Mouse (Mus musculus) MN1 (cell line): ENCODE results near the gene Ly86.
A peak's percentile ranks its signal among the peaks of the same experiment; 100 is the strongest.

Source experiments
- DNase-seq: peaks from one replicate; pipeline ENCODE4 v3.0.0-alpha.2; 2016; ENCODE audit warnings: low spot score

Ly86 gene

DNA sequence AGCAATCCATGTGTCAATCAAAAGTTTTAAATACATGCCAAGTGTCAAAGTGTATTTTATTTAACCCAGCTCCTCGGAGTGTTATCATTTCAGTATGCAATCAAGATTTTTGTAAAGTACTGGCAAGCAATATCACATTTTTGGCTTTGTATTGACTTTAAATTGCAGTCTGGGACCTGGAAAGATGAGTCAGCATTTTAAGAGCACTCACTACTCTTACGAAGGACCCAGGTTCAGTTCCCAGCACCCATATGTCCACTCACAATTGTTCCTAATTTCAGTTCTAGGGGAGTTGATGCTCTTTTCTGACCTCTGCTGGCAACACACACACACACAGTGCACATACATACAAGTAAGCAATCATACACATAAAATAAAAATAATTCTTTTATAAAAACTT lies 86.7 kb downstream of the Ly86 start:
- no peak for DNase-seq

DNA sequence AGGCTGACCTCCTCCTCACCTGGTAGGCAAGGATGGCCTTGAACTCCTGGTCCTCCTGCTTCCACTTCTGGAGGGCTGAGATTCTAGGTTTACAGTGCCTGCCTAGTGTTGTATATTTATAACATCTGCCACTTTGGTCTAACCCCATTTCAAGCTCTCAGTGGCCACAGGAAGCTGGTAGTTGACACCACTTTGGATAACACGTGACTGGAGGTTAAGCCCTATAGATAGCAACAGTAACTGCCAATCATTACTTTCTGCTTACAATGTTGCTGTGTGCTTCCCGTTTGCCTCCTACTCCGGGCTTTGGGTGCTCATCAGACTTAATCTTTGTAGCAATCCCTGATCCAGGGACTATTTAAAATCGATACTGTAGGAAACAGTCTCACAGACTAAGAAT lies 87.6 kb downstream of the Ly86 start:
- DNase-seq = no peak

DNA sequence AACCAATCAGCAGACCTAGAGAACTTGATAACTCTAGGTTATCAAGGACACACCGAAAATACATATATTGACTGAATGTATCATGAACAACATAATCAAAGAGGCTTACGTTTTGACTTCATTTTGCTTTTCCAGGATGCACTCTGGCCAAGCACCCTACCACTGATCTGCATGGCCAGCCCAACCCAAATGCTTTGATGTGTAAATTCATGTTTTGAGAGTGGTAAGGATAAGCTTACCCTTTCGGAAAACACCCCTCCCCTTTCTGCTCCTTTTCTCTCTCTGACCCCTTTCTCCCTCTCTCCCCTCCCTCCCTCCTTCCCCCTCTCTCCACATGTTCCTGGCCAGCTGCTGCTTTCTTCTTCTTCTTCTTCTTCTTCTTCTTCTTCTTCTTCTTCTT lies 88.1 kb downstream of the Ly86 start:
- DNase-seq = no peak

DNA sequence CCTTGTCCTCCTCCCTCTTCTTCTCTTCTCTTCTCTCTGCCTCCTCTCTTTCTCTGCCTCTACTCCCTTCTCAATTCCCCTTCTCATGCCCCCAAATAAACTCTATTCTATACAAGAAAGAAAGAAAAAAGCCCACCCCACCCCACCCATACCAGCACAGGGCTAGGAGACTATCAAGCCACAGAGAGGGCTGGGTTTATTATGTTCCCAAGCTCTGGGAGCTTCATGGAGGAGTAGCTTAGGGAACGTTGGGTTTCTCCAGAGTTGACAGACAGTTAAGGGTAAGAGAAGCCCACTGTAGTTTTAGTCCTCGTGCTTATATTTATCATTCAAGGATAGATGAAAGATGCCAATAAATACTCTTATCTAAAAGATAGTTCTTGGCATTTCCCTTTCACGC lies 88.7 kb downstream of the Ly86 start:
- no peak for DNase-seq

DNA sequence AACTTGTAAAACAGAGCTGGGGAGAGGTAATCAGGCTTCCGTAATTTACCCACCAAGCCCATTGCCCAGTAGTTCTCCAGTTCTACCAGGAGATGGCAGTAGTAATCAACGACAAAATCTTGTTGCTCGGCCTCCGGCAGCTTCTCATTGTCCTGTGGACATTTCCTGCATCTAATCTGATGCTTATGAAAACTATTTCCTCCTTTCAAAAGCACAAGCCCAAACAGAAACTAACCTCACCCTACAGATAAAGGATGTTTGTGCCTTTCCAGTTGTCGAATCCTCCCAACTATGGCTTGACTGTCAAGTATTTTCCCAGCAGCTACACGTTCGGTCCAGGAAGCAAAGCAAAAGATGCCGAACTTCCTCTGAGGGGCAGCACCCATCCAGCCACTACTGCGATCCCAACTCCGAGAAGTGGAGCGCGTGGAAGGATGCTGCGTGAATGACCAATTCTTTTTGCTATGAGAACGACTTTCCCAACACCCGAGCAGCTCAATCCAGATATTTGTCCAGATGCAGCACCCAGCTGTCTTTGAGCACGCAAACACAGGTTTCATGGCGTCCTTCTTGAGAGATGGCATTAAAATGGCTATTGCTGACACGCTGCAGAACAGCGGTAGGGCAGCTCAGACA lies 89.2 kb downstream of the Ly86 start:
- DNase-seq = peak; percentile 79

DNA sequence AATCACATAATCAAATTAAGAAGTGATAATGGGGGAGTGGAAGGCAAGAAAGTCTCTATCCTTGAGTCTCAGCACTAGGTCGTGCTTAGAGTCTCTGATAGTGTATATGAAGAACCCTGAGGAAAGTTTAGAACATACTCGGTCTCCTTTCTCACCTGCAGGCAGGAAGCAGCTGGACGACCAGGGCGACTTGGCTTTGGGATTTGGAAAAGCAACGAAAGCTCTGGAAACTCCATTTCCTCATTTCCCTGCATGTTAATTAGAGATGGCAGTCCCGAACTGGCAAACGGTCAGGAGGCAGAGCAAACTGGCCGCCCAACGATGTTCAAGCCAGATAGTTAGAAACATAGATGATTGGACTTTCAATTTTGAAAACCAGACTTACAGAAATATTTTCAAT lies 89.8 kb downstream of the Ly86 start:
- DNase-seq = no peak

DNA sequence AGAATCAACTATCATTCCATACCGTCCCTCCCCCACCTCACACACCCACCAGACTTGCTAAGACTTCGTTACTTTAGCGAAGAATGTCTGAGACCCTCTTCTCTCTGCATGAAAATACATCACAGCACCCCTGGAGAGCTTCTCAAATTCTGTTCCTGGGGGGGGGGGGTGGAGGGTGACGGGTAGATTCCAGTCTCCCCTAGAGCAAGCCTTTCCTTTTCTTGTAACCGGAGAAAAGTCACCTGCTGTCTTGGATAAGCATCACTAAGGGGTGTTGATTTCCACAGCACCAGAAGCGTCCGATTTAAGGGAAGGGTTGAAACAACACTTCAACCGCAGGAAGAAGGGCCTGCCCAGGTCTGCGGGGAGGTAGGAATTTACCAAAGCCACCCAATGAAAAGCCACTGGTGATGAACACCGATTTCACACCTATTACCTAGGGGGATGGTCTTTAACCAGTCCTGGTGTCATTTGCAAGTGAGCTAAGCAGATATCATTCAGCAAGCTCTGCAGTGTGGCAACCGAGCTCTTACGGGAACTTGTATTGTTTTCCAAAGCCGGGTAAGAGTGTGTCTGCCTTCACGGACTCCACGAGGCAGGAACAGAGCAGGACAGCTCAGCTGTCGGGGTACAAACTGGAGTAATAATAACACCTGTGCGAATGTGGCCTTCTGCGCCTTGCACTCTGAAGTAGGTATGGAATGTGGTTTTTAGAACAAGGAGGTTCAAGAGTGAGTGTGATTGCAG lies 91.4 kb downstream of the Ly86 start:
- no peak for DNase-seq

DNA sequence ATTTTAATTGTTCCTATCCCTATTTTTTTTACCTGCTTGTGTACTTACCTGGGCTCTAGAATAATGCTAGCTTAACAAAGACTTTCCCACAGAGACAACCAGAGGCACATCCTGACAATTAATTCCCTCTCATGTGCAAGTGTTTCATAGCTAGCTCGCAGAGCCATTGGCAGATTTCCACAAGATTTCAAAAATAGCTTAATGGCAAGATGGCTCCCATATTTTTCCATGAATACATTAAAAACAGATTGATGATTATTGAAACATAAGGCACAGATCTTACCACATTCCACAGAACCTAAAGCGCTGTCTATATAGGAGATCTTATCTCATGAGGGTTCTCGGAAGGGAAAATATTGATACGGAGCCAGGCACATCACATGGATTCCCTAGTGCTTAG lies 93.8 kb downstream of the Ly86 start:
- no peak for DNase-seq

DNA sequence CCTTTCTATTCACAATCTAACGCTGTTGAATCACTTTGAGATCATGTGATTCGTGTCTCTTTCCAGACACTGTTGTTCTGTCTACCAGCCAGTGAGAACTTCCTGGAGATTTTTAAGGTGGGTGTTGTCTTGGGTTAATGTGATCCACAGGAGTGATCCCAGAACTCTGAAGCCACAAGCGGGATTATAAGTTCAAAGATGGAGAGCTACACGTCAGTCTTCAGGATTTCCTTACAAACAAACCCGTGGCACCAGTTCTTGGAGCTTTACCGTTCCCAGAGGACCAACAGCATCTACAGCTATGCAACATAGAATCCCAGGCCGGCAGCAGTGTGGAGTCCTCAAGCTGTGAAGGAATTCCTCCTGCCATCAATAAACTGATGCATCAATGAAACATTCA lies 94.5 kb downstream of the Ly86 start:
- no peak for DNase-seq

DNA sequence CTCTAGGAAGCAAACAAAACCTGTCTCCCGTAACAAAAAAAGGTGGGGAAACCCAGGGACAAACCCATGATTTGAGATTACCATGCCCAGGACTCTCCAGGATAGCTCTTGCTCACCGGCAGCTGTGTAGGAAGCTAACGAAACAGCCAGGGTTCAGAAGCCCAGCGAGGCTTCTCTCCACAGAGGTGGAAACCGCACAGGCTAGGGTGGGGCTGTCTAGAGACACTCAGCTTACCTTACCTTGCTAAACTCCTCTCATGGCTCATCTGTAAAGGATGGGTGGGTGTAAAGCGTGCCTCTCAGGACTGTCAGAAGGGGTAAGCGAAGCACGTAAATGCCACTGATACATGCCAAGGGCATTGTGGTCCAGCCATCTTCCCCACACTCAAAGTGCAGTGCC lies 94.9 kb downstream of the Ly86 start:
- no peak for DNase-seq

DNA sequence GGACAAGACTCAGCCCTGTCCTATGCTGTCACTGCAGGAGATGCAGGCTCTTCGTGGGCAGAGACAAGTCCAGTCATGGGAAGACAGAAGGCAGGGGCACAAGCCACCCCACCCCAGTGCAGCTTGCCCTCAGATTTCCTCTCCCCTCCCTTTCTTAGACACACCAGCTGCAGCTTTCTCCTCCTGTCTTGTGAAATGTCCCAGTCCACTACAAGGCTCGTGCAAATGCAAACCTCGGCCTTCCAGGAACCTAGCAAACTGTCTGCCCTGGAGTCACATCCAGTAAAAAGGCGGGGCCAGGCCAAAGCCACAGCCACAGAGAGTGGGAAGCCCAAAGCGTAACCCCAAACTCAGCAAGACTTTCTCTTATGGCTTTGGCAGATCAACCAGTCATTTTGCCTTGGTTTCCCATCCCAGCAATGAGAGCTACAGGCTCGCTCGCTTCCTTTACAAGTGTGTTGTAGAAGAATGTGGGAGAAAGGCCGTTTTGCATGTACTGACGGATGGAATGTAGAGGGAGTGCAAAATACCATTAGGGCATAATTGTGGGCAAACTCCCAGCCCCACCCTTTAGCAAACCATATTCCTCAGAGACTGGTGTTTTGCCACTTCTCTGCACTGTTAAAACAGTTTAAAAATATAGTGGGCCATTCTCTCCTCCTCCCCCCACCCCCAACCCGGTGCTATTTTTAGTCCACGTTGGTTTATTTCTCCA lies 95.7 kb downstream of the Ly86 start:
- DNase-seq = no peak

DNA sequence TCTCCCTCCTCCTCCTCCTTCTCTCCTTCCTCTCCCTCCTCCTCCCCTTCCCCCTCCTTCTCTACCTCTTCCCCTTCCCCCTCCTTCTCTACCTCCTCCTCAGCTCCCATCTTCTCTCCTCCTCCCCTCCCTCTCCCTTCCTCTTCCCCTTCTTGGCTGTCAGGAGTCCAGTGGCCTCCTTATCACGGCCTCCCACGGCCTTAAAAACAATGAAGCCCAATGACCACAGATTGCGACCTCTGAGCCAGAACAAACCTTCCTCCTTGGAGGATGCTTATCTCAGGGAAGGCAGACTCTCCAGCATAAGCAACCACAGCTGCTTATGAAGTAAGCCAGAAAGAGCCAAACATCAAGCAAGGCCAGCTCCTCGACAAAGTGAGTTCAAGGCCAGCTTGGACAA lies 97.0 kb downstream of the Ly86 start:
- DNase-seq = no peak

DNA sequence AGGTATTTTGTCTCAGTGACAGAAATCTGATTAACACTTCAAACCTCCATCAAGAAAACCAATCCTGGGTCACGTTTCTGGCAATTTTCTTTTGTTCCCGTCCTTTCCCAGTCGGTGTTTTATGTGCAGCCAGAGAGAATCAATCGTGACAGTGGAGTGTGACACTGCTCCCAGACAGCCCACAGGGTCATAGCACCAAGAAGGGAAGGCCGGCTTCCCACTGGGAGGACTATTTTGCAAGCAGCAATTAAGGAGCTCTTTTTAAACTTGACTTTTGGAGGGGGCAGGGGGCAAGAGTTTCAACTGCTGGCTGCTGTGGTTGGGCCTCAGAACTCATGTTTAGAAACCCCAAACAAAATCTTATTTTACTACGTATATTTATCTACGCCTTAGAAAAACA lies 97.5 kb downstream of the Ly86 start:
- DNase-seq = no peak

DNA sequence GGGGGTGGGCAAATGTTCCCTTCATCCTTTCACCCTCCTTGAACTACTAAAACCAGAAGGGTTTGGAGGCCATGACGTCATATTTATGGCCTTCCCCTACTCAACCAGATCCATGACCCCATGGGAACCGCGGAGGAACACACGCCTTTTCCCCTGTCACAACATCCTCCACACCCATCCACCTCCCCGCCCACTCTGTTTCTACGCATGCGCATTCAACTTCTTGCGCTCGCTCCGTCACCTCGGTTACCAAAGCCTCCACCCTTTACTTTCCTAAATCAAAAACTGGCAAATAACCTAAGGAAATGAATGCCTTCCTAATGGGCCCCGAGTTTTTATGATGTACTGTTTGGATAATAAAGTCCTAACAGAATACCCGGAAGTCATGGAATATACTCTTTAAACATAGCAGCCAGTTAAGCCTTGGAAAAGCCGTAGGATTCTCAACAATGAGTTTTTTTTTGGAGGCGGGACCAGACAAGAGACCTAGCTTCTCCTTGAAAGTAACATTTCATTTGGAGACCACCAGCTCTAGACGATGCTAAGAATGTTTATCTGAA lies 101.8 kb downstream of the Ly86 start:
- no peak for DNase-seq

DNA sequence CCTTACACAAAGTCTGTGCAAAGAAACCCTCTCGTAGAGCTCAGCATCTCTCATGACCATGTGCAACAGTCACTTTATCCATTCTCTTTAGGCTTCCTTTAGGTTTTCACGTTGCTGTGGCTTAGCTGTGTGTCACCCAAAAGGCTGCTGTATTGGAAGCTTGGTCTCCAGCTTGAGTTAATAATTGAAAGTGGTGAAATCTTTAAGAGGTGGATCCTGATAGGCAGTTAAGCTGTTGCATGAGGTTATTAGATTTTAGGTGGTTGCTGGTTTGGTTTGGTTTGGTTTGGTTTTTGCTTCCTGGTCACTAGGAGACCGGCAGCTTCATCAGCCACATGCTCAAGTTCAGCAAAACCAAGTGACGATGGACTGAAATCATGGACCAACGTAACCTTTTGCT lies 106.0 kb downstream of the Ly86 start:
- no peak for DNase-seq

DNA sequence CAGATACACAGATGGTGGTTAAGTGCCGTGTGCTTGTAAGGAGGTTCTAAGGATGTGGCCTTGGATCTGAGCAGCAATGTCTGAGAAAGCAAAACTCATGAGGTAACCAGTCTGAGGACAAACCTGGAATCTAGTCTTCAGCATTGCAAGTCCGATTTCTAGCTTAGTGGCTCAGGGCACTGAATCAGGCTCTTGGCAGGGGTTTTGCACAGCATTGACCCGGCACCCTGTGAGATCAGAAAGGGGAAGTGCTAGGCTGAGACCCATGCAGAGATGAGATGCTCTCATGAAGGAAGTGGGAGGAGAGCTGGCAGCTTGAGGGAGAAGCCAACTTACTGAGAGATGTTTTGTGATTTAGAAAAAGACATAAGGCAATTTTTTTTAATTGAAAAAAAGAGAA lies 106.5 kb downstream of the Ly86 start:
- DNase-seq = peak; percentile 24

DNA sequence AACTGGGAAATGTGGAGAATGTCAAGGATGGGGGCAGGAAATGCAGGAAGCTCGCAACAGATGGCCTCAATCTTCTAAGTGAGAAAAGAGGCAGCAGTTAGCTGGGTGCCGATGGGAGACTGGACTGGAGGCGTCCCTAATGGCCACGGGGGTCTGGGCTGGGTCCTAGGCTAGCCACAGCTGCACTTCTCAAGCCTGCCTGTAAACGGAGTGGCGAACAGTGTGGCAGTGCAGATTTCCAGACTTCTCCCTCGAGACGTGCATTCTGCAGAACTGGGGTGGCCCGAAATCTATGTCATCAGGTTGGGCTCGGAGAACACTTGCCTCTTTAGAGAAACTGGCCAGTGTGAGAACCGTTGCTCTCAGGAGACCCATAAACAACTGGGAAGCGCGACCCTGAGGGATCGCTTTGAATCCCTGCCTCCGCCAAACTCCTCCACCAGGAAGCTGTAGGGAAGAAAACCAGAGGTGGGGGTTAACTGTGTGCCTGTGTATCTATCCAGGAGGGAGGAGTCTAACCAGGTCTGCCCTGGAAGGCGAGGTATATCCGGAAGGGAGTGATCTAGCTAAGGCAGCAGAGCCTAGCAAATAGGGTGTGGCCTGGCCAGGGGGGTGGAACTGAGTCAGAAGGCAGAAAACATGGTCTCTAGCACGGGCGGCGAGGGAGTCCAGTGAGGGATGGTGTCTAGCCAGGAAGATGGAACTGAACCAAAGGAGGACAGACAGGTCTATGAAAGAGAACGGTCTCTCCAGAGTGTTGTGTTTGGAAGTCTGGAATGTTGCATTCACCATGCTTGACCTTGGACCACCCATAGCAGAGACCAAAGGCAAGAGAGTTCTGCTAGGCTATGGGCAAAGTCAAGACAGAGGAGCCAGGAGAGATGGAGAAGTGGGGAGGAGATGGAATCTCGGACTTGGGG lies 107.3 kb downstream of the Ly86 start:
- DNase-seq = peak; percentile 81

DNA sequence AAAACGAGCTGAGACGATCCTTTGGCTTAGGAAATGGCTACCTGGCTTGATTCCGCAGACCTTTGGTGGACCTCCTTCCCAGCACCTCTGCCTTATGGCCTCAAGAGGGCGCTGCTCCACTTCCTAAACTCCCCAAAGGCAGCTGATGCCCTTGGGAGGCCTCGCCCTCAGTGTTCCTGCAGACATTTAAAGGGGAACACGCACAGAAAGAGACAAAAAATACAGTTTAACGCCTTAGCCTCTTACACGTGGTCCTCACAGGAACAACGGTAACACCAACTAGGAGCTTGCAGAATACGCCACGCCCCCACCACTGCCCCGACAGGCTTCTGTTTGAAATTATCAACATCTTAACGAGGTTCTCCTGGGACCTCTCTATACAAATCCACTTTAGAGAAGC lies 108.2 kb downstream of the Ly86 start:
- DNase-seq = peak; percentile 93

DNA sequence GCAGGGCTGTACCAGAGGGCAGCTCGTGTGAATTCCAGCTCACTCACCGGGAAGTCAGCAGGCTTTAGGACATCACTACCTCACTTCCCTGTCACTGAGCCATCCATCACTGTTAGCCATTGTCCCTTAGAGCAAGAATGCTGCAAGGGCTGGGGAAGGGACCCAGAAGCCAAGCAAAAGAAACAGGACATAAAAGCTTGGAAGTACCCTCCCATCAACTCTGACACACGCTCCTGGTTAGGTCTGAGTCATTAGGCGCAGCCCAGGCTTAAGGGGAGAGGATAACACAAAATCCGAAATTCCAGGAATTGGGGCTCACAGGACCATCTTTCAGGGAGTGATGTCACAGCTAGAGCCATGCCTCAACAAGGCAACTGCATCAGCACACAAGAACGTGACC lies 109.3 kb downstream of the Ly86 start:
- DNase-seq = no peak

DNA sequence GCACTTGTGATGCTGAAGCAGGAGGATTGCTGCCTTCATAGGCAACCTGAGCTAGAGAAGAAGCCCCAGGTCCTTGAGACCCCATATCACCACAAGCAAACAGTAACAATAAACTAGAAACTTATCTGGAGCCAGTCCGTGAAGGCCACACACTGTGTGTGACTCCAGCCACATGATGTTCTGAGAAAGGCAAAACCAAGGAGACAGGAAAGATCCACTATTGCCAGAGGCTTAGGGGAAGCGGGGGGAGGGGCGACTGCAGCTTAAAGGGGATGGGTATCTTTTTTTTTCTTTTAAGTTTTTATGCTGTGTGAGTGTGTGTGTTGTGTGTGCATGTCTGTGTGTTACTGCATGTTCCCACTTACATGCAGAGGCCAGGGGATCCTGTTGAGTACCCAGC lies 110.6 kb downstream of the Ly86 start:
- no peak for DNase-seq

DNA sequence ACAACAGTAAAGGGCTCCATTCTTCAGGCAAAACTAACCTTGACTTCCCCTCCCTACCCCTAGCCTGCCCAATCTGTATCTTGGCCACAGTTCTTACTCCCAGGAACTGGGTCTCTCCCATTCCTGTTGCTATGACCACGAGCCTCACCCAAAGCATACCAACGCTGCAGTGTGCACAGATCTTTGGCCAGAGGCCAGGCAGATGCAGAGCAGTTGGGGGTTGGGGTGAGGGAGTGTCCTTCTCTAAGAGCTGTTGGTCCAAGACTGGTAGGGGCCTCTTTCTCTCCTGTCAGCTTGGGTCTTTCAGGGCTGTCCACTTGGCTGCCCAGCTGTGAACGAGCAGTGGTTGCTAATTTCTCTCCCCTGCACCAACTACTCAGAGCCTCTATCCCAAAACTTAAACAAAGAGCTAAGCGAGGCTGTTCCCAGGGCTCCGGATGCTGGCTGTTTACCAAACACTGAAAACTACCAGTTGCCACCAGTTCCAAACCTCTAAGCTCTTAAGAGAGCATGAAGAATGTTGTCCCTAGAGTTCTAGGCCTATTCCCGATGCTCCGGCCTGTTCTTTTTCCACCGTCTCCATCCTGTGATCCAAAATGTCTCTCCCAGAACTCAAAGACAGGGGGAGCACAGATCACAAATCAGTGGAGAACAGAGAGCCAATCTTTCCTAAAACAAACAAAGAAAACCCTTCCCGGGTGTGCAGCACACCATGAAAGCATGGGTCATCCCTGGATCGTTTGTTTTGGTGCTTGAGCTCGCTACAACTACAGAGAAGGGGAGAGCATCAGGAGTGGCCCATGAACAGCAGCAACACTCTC lies 112.2 kb downstream of the Ly86 start:
- DNase-seq = peak; percentile 81
